Mouse (Mus musculus): Measurements from ENCODE around the gene Dpp7. TPM values are rescaled to one million over a fixed set of nuclear protein-coding genes. Genes with fewer than 3 reads are reported as not detected.

Dpp7 gene
- total and polyA plus RNA-seq, 3 experiments: 24.6 to 25.9 TPM; not detected in 1

DNA sequence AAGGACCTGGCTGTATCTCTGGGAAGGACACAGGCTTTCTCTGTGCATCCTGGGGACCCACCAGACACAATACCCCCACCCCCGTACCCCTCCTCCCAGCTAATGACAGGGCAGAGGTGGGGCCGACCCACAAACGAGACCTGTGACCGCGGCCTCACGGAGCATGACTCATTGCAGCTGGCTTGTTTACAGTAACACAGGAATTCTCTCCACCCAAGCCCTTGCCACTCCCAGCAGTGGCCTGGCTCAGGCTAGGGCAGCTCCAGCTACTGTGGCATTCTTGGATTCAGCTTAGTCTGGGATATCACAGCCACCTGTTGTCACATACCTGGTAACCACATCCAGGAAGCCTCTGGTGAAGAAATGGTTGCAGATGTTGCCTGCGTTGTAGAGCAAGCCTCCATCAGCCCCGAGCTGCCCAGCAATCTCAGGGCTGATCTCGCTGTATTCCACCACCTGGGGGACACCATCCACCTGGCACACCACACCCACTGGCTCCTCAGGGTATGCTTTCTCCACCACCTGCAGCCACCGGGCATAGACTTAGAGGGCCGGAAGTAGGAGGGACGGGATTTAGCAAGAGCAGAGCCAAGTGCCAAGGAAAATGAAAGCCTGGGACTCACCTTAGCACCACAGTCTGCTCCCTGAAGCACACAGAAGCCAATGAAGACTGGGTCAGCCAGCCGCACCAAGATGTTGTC is 7.5 kb upstream of the Dpp7 start:
- Histone ChIP-seq H3K4me3 (ENCODE audit: control insufficient read depth in 1 of 2, insufficient read depth in 1 of 2, low read depth in 2 of 2, low read length in 2 of 2) (no peak overlapping the region), H3K36me3 (ENCODE audit: control insufficient read depth in 1 of 2, insufficient read depth in 2 of 2, low read length in 2 of 2) (peaks cover 0 to 3% of the 10 kb centered on the region in 2 experiments; a peak in 2 of 4 replicates), H3K9me3 (replicated peaks; ENCODE audit: insufficient read depth, low read length) (no peaks in the 10 kb centered on the region), H3K9ac (ENCODE audit: control insufficient read depth, low read depth, low read length, poor library complexity, severe bottlenecking) (no peak overlapping the region), H3K27ac (ENCODE audit: control insufficient read depth, low read depth, low read length) (no peak overlapping the region), H3K27me3 (ENCODE audit: control insufficient read depth in 1 of 2, insufficient read depth in 2 of 2, low read length in 2 of 2) (no peaks in the 10 kb centered on the region), H3K79me2 (ENCODE audit: control insufficient read depth, insufficient read depth, low read length, poor library complexity) (no peaks in the 10 kb centered on the region), H3K4me1 (ENCODE audit: control insufficient read depth in 1 of 2, insufficient read depth in 2 of 2, low read length in 2 of 2) (peaks cover 3 to 11% of the 10 kb centered on the region in 2 experiments; a peak in 3 of 4 replicates)
- TF ChIP-seq JUND (IDR thresholded peaks at IDR 0.05; ENCODE audit: low read depth, low read length) (no peak), E2F4 (IDR thresholded peaks at IDR 0.05; ENCODE audit: borderline replicate concordance, low read depth, low read length) (no peak), CHD2 (IDR thresholded peaks at IDR 0.05; ENCODE audit: low read length) (no peak), EP300 (IDR thresholded peaks at IDR 0.05; ENCODE audit: low read depth in 1 of 2, low read length in 2 of 2) (no peak), KAT2A (conservative IDR thresholded peaks at IDR 0.05; ENCODE audit: low read depth, low read length) (no peak), NRF1 (IDR thresholded peaks at IDR 0.05; ENCODE audit: insufficient read depth, low read depth, low read length, poor library complexity, severe bottlenecking) (no peak), MXI1 (IDR thresholded peaks at IDR 0.05; ENCODE audit: low read depth, low read length) (no peak), POLR2AphosphoS2 (IDR thresholded peaks at IDR 0.05; ENCODE audit: low read length) (no peak)
- DNase-seq (ENCODE audit: low read depth, low spot score): no peak

DNA sequence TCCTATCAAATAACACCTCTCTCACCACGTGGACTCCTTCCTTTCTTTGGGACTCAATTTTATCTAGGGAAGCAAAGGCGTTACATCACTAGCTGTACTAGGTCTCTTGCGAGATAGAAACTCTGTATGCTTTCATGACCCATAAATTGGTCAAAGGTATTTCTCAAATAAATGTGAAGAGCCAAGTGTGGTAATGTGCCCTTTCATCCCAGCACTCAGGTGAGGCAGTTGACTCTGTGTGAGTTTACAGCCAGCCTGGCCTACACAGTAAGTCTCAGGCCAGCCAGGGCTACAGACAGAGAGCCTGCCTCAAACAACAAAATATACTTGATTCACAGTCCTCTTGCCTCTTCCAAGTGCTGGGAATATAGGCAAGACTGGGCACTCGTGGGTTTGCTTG is 3.7 kb upstream of the Dpp7 start:
- Histone ChIP-seq H3K4me1 (ENCODE audit: control insufficient read depth in 1 of 2, insufficient read depth in 2 of 2, low read length in 2 of 2) (peaks cover 0 to 19% of the 10 kb centered on the region in 2 experiments; a peak in 3 of 4 replicates), H3K27ac (ENCODE audit: control insufficient read depth, low read depth, low read length) (no peak overlapping the region), H3K36me3 (ENCODE audit: control insufficient read depth in 1 of 2, insufficient read depth in 2 of 2, low read length in 2 of 2) (no peaks in the 10 kb centered on the region; a peak in 2 of 4 replicates), H3K4me3 (ENCODE audit: control insufficient read depth in 1 of 2, insufficient read depth in 1 of 2, low read depth in 2 of 2, low read length in 2 of 2) (no peak overlapping the region), H3K79me2 (ENCODE audit: control insufficient read depth, insufficient read depth, low read length, poor library complexity) (peaks cover 7% of the 10 kb centered on the region), H3K27me3 (ENCODE audit: control insufficient read depth in 1 of 2, insufficient read depth in 2 of 2, low read length in 2 of 2) (no peaks in the 10 kb centered on the region), H3K9ac (ENCODE audit: control insufficient read depth, low read depth, low read length, poor library complexity, severe bottlenecking) (no peak overlapping the region), H3K9me3 (replicated peaks; ENCODE audit: insufficient read depth, low read length) (no peaks in the 10 kb centered on the region)
- TF ChIP-seq CHD1 (IDR thresholded peaks at IDR 0.05; ENCODE audit: low read depth, low read length) (no peak), RCOR1 (IDR thresholded peaks at IDR 0.05; ENCODE audit: low read depth, low read length) (no peak), MEF2A (IDR thresholded peaks at IDR 0.05; ENCODE audit: extremely low read depth, insufficient replicate concordance, low read depth, low read length, poor library complexity, severe bottlenecking) (no peak), NRF1 (IDR thresholded peaks at IDR 0.05; ENCODE audit: insufficient read depth, low read depth, low read length, poor library complexity, severe bottlenecking) (no peak), CHD2 (IDR thresholded peaks at IDR 0.05; ENCODE audit: low read length) (no peak), GATA1 (IDR thresholded peaks at IDR 0.05; ENCODE audit: low read depth, low read length) (no peak), ZNF384 (IDR thresholded peaks at IDR 0.05; ENCODE audit: low read depth, low read length) (no peak), ELF1 (IDR thresholded peaks at IDR 0.05; ENCODE audit: low read depth, low read length) (no peak), E2F4 (IDR thresholded peaks at IDR 0.05; ENCODE audit: borderline replicate concordance, low read depth, low read length) (no peak), POLR2A (IDR thresholded peaks at IDR 0.05; ENCODE audit: control insufficient read depth in 1 of 2, insufficient read depth in 1 of 2, low read depth in 1 of 2, low read length in 2 of 2, poor library complexity in 1 of 2) (no peak), ETS1 (IDR thresholded peaks at IDR 0.05; ENCODE audit: low read depth, low read length) (no peak), TBP (IDR thresholded peaks at IDR 0.05; ENCODE audit: low read depth, low read length) (no peak), TCF12 (IDR thresholded peaks at IDR 0.05; ENCODE audit: low read depth, low read length) (no peak)
- no peak for DNase-seq (ENCODE audit: low read depth, low spot score)
